Mouse (Mus musculus): ENCODE data around the gene Mroh2a. TPM values are rescaled to one million over a fixed set of nuclear protein-coding genes. Genes with fewer than 3 reads are reported as not detected.

Mroh2a gene
- polyA plus RNA-seq, 1 experiment from 2014 or later, result 0.88 TPM

DNA sequence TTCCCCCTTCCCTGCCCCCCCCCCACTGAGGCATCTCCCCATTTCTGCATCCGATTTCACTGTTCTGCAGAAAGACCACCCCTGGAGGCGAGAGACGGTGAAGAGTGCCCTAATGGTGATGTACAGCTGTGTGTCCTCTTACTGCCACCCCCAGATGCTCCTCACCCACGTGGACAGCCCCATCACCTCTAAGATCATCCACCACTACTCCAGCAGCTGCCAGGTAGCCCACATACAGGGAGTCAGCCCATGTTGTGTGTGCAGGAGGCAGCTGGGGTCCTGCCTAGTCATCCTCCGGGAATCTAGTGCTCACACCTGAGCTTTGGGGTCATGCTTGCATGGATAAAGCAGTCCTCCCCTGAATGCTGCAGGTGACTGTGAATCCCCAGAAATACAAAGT is 17.1 kb downstream of the Mroh2a start:
- H3K27me3 ChIP-seq, result no peaks in the 10 kb centered on the region
- ATAC-seq (replicated peaks), result no peak
- WGBS, result 64% methylated on average over 5 of the region's 5 CpGs

DNA sequence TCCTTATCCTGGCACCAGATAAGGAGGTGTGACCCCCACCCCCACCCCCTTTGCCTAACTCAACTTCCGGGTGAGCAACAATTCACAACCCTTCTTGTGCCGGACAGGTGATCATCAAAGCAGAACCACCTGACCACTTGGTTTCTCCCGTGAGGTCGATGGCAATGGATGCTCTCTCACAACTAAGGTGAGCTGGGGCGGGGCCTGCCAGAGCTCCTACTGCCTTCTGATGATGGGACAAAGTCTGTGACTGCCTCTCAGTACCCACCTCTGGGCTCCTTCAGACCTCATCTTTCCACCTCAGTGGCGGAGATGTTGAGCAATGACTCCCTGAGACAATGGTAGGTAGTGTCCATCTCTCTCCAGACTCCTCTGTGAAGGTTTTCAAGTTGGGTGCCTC is 19.1 kb downstream of the Mroh2a start:
- no peak overlapping the region for H3K27ac ChIP-seq (replicated peaks)
- WGBS, result 82% methylated on average over 6 of the region's 6 CpGs
- H3K9me3 ChIP-seq, result peaks cover 85% of the 10 kb centered on the region
- H3K4me2 ChIP-seq (replicated peaks), result no peak overlapping the region
- no peaks in the 10 kb centered on the region for H3K36me3 ChIP-seq
- ATAC-seq (replicated peaks), result no peak
- H3K27me3 ChIP-seq, result no peaks in the 10 kb centered on the region
- no peak overlapping the region for H3K4me3 ChIP-seq
- H3K4me1 ChIP-seq, result no peaks in the 10 kb centered on the region
- H3K9ac ChIP-seq (replicated peaks), result no peak overlapping the region

More for the DNA sequence above, 17.1 kb downstream of the Mroh2a start:
- Histone ChIP-seq H3K4me1 (no peaks in the 10 kb centered on the region), H3K4me3 (no peak overlapping the region), H3K9ac (replicated peaks) (no peak overlapping the region), H3K4me2 (replicated peaks) (no peak overlapping the region), H3K36me3 (no peaks in the 10 kb centered on the region), H3K9me3 (peaks cover 85% of the 10 kb centered on the region), H3K27ac (replicated peaks) (no peak overlapping the region)

DNA sequence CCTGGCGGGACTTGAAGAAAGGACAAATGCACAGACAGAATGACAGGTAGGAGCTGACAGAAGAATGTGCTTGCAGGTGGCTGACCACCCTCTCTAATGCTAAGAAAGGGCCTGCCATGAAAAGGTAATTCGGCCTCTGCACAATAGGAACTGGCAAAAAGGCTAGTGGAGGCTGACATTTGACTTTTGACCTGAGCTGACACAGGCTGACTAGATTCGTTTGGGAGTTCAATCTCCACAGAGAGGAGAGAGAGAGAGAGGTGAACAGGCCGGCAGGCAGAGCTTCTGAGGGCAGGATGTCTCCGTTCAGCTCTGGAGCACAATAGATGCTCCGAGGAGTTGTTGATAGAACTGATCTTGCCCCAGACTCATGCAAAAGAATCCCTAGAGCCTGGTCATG is 19.6 kb downstream of the Mroh2a start:
- H3K36me3 ChIP-seq, result no peaks in the 10 kb centered on the region
- H3K4me2 ChIP-seq (replicated peaks), result no peak overlapping the region
- no peak overlapping the region for H3K9ac ChIP-seq (replicated peaks)
- no peak for ATAC-seq (replicated peaks)
- H3K9me3 ChIP-seq, result peaks cover 82% of the 10 kb centered on the region
- H3K27ac ChIP-seq (replicated peaks), result no peak overlapping the region
- H3K4me1 ChIP-seq, result no peaks in the 10 kb centered on the region
- H3K27me3 ChIP-seq, result no peaks in the 10 kb centered on the region
- no peak overlapping the region for H3K4me3 ChIP-seq
- 42% methylated on average over 6 of the region's 6 CpGs for WGBS

DNA sequence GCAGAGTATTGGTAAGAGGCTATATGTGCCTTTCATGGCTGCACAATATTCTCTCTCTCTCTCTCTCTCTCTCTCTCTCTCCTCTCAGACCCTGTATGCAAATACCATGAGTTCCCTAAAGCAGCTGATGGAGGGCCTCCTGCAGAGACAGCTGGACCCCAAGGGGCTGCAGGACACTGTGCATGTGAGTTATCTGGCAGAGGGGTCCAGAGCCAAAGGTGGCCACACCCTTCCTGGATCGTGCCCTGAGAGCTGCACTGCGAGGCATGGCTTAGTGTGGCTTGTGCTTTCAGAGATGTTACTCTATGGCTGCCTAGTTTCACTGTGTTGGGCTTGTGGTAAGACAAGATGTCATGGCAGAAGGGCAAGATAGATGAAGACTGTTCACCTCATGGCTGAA is 20.9 kb downstream of the Mroh2a start:
- peaks cover 78% of the 10 kb centered on the region for H3K9me3 ChIP-seq
- no peak overlapping the region for H3K4me2 ChIP-seq (replicated peaks)
- WGBS, result 58% methylated on average over 2 of the region's 2 CpGs
- H3K4me3 ChIP-seq, result no peak overlapping the region
- H3K4me1 ChIP-seq, result no peaks in the 10 kb centered on the region
- H3K9ac ChIP-seq (replicated peaks), result no peak overlapping the region
- H3K27me3 ChIP-seq, result no peaks in the 10 kb centered on the region
- no peak overlapping the region for H3K27ac ChIP-seq (replicated peaks)
- no peak for ATAC-seq (replicated peaks)
- H3K36me3 ChIP-seq, result no peaks in the 10 kb centered on the region

DNA sequence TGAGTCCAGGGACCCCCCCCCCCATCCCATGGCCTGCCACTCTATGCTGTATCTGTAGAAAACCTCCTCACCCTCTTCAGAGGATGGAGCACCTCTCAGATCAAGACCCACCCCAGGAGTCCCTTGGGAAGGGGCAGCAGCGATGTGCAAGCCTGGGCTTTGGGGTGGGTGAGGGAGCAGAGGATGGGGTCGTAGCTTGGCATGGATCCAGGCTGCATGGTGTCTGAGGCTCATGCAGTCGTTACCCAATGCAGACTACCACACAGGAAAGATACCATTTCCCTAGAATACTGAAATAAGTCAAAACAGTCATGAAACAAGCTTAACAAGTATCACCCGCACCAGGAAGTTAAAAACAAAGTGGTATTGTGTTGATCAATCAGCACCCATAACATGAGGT is 21.9 kb downstream of the Mroh2a start:
- no peak for ATAC-seq (replicated peaks)
- Histone ChIP-seq H3K4me3 (no peak overlapping the region), H3K9ac (replicated peaks) (no peak overlapping the region), H3K9me3 (peaks cover 74% of the 10 kb centered on the region), H3K27me3 (no peaks in the 10 kb centered on the region), H3K4me2 (replicated peaks) (no peak overlapping the region), H3K27ac (replicated peaks) (no peak overlapping the region), H3K4me1 (no peaks in the 10 kb centered on the region), H3K36me3 (no peaks in the 10 kb centered on the region)
- 71% methylated on average over 4 of the region's 4 CpGs for WGBS

DNA sequence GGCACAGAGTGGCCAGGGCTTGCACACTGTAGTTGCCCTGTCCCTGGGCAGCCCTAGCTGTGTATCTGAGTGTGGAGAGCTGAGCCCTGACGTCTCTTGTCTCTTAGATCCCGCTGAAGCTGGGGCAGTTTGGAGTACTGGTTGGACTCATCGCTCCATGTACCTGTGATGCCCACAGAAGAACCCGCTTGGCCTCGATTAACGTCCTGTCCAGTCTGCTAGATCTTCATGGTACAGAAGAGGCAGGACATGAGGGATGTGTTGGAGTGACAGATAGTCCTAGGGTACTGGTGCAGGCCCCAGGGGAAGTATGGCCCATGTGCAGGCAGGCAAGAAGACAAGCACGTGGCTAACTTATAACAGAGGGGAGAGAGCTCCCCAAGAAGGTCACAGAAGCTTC is 22.8 kb downstream of the Mroh2a start:
- ATAC-seq (replicated peaks), result no peak
- H3K9me3 ChIP-seq, result peaks cover 73% of the 10 kb centered on the region

DNA sequence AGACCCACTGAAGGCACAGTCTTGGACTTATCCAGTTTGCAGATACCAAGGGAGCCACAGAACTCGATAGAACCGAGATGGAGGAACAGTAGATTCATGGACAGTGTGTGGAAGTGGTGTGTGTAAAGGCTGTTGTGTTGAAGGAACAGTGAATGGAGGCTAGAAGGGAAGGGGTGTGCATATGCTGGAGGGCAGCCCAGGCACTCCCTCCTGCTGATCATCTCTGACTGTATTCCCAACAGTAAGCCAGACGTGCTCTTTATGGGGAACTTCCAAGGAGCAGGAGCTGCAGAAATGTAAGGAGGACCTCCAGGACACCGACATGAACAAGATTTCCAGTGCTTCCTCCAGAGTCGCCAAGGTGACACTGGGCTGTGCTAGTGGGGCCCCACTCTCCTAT is 23.2 kb downstream of the Mroh2a start:
- Histone ChIP-seq H3K4me3 (no peak overlapping the region), H3K27ac (replicated peaks) (no peak overlapping the region), H3K4me1 (no peaks in the 10 kb centered on the region), H3K4me2 (replicated peaks) (no peak overlapping the region), H3K36me3 (no peaks in the 10 kb centered on the region), H3K9me3 (peaks cover 73% of the 10 kb centered on the region), H3K9ac (replicated peaks) (no peak overlapping the region), H3K27me3 (no peaks in the 10 kb centered on the region)
- 83% methylated on average over 5 of the region's 5 CpGs for WGBS
- ATAC-seq (replicated peaks), result no peak

More for the DNA sequence above, 22.8 kb downstream of the Mroh2a start:
- Histone ChIP-seq H3K36me3 (no peaks in the 10 kb centered on the region), H3K27me3 (no peaks in the 10 kb centered on the region), H3K4me3 (no peak overlapping the region), H3K4me2 (replicated peaks) (no peak overlapping the region), H3K27ac (replicated peaks) (no peak overlapping the region), H3K4me1 (no peaks in the 10 kb centered on the region), H3K9ac (replicated peaks) (no peak overlapping the region)
- WGBS, result 78% methylated on average over 7 of the region's 7 CpGs

DNA sequence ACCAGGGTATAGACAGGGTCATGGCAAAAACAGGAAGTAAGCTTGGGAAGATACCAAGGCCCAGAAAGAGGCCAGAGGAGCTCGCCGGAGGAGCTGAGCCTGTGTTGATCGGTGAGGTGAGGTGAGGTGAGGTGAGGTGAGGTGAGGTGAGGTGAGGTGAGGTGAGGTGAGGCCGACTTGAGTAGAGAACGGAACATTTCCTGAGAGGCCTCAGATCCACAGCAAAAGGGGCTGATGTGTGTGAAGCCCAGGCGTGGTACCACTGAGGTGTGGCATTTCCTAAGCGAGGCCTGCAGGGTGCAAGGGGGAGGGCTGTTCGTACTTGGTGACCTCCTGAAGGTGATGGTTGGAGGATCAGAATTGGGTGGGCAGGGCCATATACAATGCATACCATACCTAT is 26.3 kb downstream of the Mroh2a start:
- Histone ChIP-seq H3K4me2 (replicated peaks) (no peak overlapping the region), H3K27ac (replicated peaks) (no peak overlapping the region), H3K9ac (replicated peaks) (no peak overlapping the region), H3K36me3 (no peaks in the 10 kb centered on the region), H3K4me1 (no peaks in the 10 kb centered on the region), H3K27me3 (no peaks in the 10 kb centered on the region), H3K9me3 (peaks cover 67% of the 10 kb centered on the region), H3K4me3 (no peak overlapping the region)
- 78% methylated on average over 8 of the region's 8 CpGs for WGBS
- ATAC-seq (replicated peaks), result no peak

DNA sequence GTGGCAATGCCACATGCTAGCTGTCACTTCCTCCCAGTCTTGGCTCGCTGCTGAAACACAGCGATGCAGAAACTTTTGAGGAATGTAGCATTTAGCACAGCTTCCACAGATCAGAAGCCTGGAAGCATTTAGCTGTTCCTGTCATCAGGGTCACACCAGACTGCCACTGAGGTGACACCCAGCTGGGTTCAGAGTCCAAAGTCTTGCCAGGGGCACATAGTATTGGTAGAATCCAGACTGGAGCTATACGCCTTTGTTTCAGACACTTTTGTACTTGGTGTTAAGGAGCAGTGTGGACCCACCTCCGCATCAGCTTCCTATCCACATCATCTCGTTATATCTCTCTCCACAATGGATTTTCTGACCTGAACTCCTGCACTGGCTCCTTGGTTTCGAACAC is 26.8 kb downstream of the Mroh2a start:
- Histone ChIP-seq H3K9me3 (peaks cover 65% of the 10 kb centered on the region), H3K27me3 (no peaks in the 10 kb centered on the region), H3K4me3 (no peak overlapping the region), H3K27ac (replicated peaks) (no peak overlapping the region), H3K4me1 (no peaks in the 10 kb centered on the region), H3K9ac (replicated peaks) (no peak overlapping the region), H3K36me3 (no peaks in the 10 kb centered on the region), H3K4me2 (replicated peaks) (no peak overlapping the region)
- WGBS, result 71% methylated on average over 6 of the region's 6 CpGs
- no peak for ATAC-seq (replicated peaks)

DNA sequence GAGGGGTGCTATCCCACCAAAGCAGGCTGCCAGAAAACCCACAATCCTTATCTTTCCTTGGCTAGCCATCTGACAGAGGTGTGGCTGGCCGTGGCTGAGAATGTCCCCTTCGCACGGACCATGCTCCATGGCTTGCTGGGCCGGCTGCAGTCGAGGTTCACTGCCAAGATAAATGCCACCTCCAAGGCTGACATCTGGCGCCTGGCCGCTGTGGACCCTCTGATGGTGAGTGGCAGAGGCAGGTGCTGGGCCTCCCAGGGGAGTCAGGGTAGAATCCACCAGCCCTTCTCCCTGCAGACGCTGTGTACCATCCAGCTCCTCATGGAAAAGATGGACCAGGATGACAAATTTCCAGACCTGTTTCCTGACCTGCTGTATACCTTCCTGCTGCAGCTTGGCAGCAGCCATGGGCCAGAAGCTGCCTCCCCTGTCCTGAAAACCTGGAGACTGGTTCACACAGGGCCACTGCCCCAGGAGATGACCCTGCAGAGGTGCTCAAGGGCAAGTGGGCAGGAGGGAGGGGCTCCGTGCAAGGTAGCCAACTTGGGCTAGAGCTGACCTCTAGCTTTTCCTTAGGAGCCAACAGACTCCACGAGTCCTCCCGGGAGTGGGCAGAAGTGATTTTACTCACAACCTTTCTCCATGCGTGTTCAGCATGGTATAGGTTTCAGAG is 28.1 kb downstream of the Mroh2a start:
- Histone ChIP-seq H3K27me3 (no peaks in the 10 kb centered on the region), H3K36me3 (0 out of 2 replicates have a peak, but pooled peaks cover 4% of the 10 kb centered on the region), H3K9me3 (peaks cover 53% of the 10 kb centered on the region), H3K9ac (replicated peaks) (no peak overlapping the region), H3K4me3 (no peak overlapping the region), H3K4me1 (no peaks in the 10 kb centered on the region), H3K4me2 (replicated peaks) (no peak overlapping the region), H3K27ac (replicated peaks) (no peak overlapping the region)
- ATAC-seq (replicated peaks), result no peak
- 90% methylated on average over 12 of the region's 12 CpGs for WGBS

DNA sequence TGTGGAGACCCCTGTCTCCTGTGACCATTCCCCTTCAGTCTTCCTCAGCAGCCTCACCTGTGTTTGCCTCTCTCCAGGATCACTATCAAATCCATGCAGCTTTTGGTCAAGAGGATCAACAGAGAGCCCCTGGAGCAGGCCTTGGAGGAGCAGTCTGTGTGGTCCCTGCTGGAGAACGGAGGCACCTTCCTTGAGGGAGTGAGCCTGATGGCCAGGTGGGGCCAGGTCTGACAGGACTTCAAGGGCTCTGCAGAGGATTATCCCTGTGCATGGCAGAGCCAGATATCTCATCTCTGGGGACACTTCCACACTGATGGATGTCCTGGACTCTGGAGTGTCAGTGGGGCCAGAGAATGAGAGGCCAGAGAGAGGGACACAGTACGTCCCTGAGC is 28.7 kb downstream of the Mroh2a start:
- Histone ChIP-seq H3K4me1 (no peaks in the 10 kb centered on the region), H3K9me3 (peaks cover 48% of the 10 kb centered on the region), H3K4me3 (no peak overlapping the region), H3K27ac (replicated peaks) (no peak overlapping the region), H3K4me2 (replicated peaks) (no peak overlapping the region), H3K36me3 (peaks cover 8% of the 10 kb centered on the region; the same call in 1 of the 2 replicates), H3K9ac (replicated peaks) (no peak overlapping the region), H3K27me3 (no peaks in the 10 kb centered on the region)
- no peak for ATAC-seq (replicated peaks)
- WGBS, result 61% methylated on average over 2 of the region's 2 CpGs

DNA sequence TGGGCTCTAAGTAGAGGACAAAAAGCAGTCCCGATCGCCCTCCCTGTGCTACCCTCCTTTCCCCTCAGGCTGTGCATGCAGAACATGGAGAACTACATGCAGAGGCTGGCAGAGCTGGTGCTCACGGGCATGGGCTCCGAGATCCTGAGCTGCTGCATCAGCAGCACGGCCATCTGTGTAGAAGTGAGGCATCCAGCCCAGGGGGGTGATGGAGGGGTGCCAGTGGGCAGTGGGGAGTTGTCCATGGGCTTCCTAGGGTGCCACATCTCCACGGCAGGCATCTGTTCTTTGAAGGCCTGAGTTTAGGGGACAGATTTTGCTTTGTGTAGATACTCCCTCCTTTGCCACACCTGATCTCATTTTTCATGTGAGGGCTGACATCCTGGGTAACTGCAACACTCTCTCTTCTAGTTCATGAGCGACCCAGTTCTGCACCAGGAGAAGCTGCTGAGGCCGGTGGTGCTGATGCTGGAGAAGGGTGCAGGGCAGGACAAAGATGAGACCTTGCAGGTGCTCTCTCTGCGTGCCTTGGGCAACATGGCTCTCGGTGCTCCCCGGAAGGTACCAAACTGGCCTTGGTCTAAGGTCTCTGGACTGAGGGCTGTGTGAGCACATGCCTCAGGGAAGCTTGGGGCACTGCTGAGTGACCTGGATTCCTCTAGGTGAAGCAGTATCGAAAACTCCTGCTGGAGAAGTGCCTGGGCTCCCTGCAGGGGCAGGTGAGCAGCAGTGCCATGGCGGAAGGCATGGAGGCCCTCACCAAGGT is 29.4 kb downstream of the Mroh2a start:
- Histone ChIP-seq H3K36me3 (peaks cover 11% of the 10 kb centered on the region), H3K4me3 (no peak overlapping the region), H3K9me3 (peaks cover 43% of the 10 kb centered on the region), H3K4me1 (no peaks in the 10 kb centered on the region), H3K9ac (replicated peaks) (no peak overlapping the region), H3K27me3 (no peaks in the 10 kb centered on the region), H3K27ac (replicated peaks) (no peak overlapping the region), H3K4me2 (replicated peaks) (no peak overlapping the region)
- no peak for ATAC-seq (replicated peaks)
- 82% methylated on average over 13 of the region's 13 CpGs for WGBS

Data from forebrain, embryonic 15.5 days (tissue).